Mouse (Mus musculus) mouse embryonic stem cell (cell line): Measurements from ENCODE around the gene Pla1a.
"Not testable (repeated sequence)": the region's sequence is repeated elsewhere in the genome, so short reads cannot be mapped to it uniquely, and the experiment has no call there.

Source experiments
- in situ Hi-C, 2 experiments: fragments of 300-500 bp; cut with MboI; formaldehyde crosslinking; loops; 1 replicate in 1 of 2; 3 replicates in 1 of 2; pipeline ENCODE4 v1.14.3; 2019 to 2020; ENCODE audit warnings: low sequenced_read_pairs in 2 of 2, low pct_unique_long_range_greater_than_20kb in 1 of 2, mixed read lengths in 1 of 2; ENCODE audit not compliant: unreplicated experiment in 1 of 2

Pla1a gene

GRCm38 (mm10) chr16:38463305-38463704 lies 30.4 kb upstream of the Pla1a start:
- in situ Hi-C loops = loop anchor here in 1 of 2 experiments (10.0 kb wide), 1 partner anchor 119 kb away; the partner anchor contains the start of genes Cox17, Gm21987 and Maats1

DNA sequence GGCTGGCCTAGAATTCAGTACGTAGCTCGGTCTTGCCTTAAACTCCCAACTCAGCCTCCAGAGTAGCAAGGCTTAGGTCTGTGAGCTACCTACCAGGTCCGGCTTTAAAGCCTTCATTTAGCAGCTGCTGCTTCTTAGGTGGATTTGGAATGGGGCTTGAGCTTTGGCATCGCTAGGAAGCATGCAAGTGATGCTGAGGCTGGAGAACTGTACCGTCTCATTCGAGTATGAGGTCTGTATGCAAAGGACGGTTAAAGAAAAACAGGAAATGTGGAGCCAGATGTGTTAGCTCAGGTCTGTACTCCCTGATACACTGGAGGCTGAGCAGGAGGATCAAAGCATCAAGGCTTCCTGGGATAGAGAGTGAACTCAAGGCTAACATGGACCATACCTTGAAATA lies 29.2 kb upstream of the Pla1a start:
- in situ Hi-C loops = loop anchor here in 1 of 2 experiments (10.0 kb wide), 1 partner anchor 117 kb away; the partner anchor contains the start of genes Cox17, Gm21987 and Maats1

- in situ Hi-C loops = loop anchor here in 1 of 2 experiments (10.0 kb wide), 1 partner anchor 117 kb away; the partner anchor contains the start of genes Cox17, Gm21987 and Maats1
Observed at GRCm38 (mm10) chr16:38461749-38462148, 28.8 kb upstream of the Pla1a start.

- in situ Hi-C loops = loop anchor here in 1 of 2 experiments (10.0 kb wide), 1 partner anchor 115 kb away; the partner anchor contains the start of genes Cox17, Gm21987 and Maats1
Observed at GRCm38 (mm10) chr16:38459990-38460389, 27.0 kb upstream of the Pla1a start.

GRCm38 (mm10) chr16:38458600-38459280 lies 25.8 kb upstream of the Pla1a start:
- in situ Hi-C loops = no loop called here

- in situ Hi-C loops = no loop called here
Observed at GRCm38 (mm10) chr16:38456812-38457567, 24.0 kb upstream of the Pla1a start.

DNA sequence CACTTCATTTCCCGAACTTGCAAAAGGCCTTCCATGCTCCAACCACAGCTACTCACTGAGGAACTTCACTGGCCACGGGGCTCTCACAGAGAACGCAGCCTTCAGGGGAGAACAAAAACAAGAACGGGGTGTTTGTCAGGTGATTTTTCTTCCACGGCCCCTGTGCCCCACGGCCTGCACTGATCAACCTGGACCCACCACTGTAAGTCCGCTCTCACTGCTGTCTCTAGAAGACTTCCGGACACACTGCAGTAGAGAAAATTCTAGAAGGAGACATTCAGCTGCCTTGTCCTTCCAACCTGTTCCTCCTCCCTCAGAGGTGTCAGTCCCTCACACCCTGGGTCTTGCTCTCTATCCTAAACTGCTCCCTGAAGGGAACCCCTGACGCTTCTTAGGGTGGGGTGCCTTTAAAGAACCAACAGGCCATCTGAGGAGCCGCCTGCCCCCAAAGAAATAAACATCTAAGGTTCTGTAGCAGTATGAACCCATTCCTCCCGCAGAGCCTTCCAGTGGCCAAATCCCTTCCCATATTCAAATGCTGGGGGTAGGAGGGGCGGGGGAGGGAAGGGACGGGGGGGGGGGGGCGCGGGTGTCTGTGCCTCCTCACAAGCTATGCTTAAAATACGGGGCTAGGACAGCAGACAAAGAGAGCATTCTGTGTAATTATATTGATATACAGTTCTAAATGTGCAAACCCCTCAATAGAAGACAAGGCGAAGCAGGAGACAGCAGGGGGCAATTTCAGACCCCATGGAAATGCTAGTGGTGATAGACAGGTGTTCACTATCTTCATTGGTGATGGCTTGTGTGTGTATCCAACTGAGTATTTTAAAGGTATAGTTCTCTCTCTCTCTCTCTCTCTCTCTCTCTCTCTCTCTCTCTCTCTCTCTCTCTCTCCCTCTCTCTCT lies 22.8 kb upstream of the Pla1a start, which contains the start of gene Cd80:
Cd80 (plus strand) TSS at position 51 of the 908 bp plus-strand sequence.
- in situ Hi-C loops = no loop called here

DNA sequence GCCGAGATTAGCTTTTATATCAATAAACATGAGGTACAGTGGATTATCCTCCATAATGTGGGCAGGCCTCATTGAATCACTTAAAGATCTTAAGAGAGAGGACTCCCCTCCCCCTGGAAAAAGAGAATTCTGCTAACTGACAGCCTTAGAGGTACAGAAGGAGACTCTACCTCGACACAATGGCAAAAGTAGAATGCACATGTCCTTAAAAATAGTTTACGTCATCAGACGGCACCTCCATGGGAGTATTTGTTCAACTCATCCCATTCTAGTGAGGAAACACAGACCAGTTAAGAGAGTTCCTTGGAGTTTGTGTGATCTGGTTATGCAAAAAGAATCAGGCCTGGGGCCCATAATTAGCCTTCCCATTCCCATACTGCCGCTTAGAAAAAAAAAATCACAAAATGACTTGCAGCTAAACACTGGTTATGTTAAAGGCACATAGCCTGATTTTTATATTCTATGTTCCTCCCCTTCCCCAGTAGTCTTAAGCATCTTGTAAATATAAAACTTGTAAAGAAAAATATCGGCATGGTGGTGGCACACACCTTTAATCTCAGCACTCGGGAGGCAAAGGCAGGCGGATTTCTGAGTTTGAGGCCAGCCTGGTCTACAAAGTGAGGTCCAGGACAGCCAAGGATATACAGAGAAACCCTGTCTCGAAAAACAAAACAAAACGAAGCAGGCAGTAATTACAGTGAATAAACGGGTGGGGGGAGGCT lies 21.7 kb upstream of the Pla1a start:
- in situ Hi-C loops = no loop called here

DNA sequence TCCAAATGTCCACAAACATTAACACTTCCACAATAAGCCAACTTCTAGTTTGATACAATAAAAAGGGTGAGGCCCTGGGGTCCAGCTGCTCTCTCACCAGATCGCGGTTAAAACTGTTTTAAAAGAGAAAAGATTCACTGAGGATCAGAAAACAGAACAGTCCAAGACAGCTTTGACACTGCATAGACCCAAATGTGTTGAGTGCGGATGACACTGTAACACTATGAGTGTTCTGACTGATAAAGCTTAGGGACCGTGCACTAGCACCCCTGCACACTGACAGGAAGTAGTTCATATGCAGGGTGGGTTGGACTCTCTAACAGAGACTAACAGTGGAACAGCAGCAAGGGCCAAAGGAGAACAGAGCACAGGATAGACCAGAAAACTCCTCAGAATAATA lies 21.0 kb upstream of the Pla1a start:
- in situ Hi-C loops = no loop called here

DNA sequence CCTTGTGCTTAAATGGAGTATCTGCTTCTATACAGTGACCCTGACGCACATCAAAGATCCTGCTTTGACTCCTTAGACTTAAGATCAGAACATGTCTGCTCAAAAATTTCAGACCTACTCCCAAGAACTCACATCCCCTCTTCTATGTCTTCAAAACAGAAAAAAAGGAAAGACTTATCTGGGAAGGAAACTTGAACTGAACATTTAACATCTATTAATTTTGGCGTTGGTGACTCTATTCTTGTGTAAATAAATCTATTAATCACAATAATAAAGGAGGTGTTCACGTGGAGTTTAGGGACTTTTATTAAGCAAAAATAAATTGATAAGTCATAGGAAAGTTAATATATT lies 20.2 kb upstream of the Pla1a start:
- in situ Hi-C loops = no loop called here

DNA sequence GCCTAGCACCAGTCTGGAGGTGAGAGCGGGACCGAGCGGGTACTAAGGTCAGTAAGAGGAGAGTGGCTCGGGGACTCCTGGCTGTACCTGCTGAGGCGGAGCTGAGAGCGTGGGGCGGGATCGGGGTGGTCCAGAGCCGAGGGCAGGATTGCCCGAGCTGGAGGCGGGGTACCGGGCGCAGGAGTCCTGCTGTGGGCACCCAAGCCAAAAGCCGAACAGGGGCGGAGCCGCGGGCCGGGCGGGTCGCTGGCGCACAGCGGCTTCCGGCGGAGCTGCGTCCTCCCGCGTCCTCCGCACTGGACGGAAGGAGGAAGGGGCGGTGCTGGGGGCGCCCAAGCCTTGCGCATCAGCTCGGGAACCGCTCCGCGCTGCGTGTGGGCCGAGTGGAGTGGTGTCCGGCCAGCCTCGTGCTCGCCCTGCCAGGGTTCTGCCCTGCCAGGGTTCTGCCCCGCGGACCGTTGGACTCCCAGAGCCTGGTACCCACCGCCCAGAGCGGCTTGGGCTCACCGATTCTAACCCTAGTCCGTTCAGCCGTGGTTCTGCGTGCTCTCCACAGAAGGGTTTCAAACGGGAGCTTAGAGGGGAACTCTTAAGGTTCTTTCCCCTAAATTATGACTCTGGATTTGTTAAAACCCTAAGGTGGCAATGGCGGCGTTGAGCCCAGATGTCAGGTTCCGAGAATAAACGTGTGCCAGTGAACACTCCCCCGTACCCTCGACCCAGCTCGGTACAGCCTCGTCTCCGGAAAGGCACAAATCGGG lies 19.7 kb upstream of the Pla1a start, which contains the start of gene Adprh:
Adprh (minus strand) TSS at position 262 of the 761 bp plus-strand sequence.
- in situ Hi-C loops = no loop called here

DNA sequence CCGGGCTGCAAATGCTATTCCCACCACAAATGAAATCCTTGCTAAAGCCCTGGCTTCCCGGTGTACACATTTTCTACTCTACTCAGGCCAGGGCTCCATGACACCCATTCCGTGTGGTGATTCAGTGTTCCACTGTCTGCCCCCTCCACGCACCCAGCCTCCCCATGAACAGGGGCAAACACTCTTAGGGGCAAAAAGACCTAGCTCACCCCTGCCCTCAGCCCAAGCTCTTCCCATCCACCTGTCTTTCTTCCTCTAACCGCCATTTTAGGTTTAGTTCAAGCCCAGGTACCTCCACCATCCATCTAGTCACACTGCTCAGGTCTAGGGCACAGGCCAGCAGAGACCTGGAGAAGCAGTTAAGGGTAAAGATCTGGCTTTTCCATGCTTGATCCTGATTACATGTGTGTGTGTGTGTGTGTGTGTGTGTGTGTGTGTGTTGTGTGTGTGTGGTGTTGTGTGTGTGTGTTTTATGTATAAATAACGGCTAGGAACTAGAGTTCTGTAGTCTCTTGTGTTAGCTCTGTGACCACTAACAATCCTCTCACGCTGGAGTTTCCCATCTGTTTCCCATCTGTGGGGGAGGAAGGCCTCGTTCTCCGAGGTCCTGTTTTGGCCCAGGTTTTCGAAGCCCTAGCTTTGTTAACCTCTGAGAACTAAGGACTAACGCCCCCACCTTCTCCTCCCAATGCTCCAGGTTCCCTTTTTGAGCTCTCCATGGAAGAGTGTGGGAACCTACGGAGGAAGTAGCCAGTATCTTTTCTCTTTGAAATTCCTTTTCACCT lies 18.7 kb upstream of the Pla1a start:
- in situ Hi-C loops = no loop called here

DNA sequence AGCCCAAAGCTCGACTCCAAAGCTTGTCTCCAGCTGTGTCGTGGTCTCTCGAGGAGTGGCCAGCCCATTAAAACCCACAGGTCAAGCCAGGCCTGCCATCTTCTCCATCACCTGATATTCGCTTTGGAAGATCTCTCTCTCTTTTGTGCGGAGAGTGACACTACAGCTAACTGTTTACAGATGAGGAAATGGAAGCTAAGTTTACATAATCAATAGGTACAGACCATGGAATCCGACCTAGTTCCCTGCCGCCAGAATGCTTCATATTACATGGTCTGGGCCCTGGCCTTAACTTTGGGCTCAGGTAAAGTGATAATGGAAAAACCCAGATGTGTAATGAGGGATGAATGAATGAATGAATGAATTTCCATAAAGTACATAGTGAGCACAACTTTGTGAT lies 17.8 kb upstream of the Pla1a start:
- in situ Hi-C loops = no loop called here

DNA sequence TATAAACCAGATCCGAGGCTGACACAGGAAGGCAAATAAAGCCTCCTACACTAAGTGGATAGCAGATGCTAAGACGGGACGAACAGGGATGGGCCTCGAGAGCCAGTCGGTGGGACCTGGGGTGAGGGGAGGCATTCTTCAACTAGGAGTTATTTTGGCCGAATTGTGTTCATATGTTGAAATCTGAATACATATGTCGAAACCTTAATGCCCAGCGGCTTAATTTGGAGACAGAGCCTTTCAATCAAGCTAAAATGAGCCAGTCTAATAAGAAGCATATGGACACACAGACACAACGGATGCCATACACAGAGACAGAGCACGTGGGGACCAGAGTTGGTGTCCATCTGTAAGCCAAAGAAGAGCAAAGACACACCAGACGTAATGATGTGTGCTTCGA lies 15.5 kb upstream of the Pla1a start:
- in situ Hi-C loops = no loop called here

GRCm38 (mm10) chr16:38447366-38447765 lies 14.4 kb upstream of the Pla1a start:
- in situ Hi-C loops = no loop called here

GRCm38 (mm10) chr16:38446141-38446540 lies 13.2 kb upstream of the Pla1a start:
- in situ Hi-C loops = not testable (repeated sequence)

GRCm38 (mm10) chr16:38445576-38445975 lies 12.6 kb upstream of the Pla1a start:
- in situ Hi-C loops = no loop called here
